Comparison of ENCODE assay signal across 25 mouse cellular contexts in the genomic region with DNA sequence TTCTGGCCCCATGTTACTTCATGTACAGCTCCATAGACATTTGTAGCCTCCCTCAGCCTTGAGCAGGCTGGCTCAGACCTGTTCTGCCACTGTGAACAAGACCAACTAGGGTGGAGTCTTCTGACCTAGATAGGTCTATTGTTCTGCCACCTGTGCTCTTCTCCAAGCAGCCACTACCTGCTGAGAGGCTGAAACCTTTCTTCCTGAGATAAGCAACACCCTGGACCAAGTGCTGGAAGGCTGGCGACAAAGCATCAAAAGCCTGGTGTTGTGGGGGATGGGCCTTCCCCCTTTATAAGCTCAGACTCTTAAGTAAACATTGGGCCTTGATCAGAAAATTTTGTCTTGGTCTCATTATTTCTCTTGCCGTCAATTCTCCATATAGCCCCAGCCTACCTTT.
DNase-seq lines count a peak whose midpoint lies in the region; ATAC-seq lines count a peak whose summit lies in the region.
"Had no signal": no experiment of that assay in that cellular context is flagged by ENCODE, and none has a peak within 500 bp of the region (broad histone marks: within the 10 kb centered on the region; RNA-seq: fewer than 3 reads in every experiment).

No protein-coding gene starts in this region.

- no peak for ATAC-seq in forebrain, embryonic 14.5 days
- ATAC-seq: forebrain, embryonic 15.5 days; forebrain, postnatal 0 days; Patski had no signal

- H3K9ac ChIP-seq in forebrain, embryonic 14.5 days (ENCODE audit: low read length), result no peak overlapping the region
- H3K9ac ChIP-seq: embryonic facial prominence, embryonic 13.5 days; embryonic facial prominence, embryonic 15.5 days; forebrain, embryonic 12.5 days; forebrain, embryonic 15.5 days; forebrain, postnatal 0 days had no signal

- no peak overlapping the region for H3K4me2 ChIP-seq in forebrain, embryonic 14.5 days (ENCODE audit: low read length)
- H3K4me2 ChIP-seq: embryonic facial prominence, embryonic 13.5 days; embryonic facial prominence, embryonic 15.5 days; forebrain, embryonic 12.5 days; forebrain, embryonic 15.5 days had no signal

- H3K4me3 ChIP-seq in forebrain, embryonic 14.5 days (ENCODE audit: low read depth, low read length), result no peak overlapping the region
- H3K4me3 ChIP-seq: embryonic facial prominence, embryonic 13.5 days; embryonic facial prominence, embryonic 15.5 days; erythroblast, embryonic 14.5 days; forebrain, embryonic 10.5 days; forebrain, embryonic 12.5 days; forebrain, embryonic 15.5 days had no signal

- no peak overlapping the region for H3K27ac ChIP-seq in forebrain, embryonic 14.5 days (ENCODE audit: low read depth, low read length)
- H3K27ac ChIP-seq: embryonic facial prominence, embryonic 13.5 days; embryonic facial prominence, embryonic 15.5 days; forebrain, embryonic 10.5 days; forebrain, embryonic 12.5 days; forebrain, embryonic 15.5 days had no signal

- H3K36me3 ChIP-seq in forebrain, embryonic 14.5 days (ENCODE audit: control insufficient read depth, insufficient read depth, low read length), result no peaks in the 10 kb centered on the region
- H3K36me3 ChIP-seq: embryonic facial prominence, embryonic 13.5 days; embryonic facial prominence, embryonic 15.5 days; forebrain, embryonic 10.5 days; forebrain, embryonic 12.5 days; forebrain, embryonic 15.5 days; G1E had no signal

- no peaks in the 10 kb centered on the region for H3K9me3 ChIP-seq in forebrain, embryonic 14.5 days (replicated peaks; ENCODE audit: control insufficient read depth, low read length)
- H3K9me3 ChIP-seq: embryonic facial prominence, embryonic 13.5 days; embryonic facial prominence, embryonic 15.5 days; forebrain, embryonic 10.5 days; forebrain, embryonic 12.5 days; forebrain, embryonic 15.5 days had no signal

- DNase-seq in ES-CJ7 (ENCODE audit: low read depth, low spot score) (peak; percentile 96), R1 (ENCODE audit: low read depth, low spot score) (peak; percentile 95), ZHBTc4 (ENCODE audit: low read depth, low spot score) (peak; percentile 95), liver (no peak)
- DNase-seq in thymus, adult 18-20 months, result no peak
- no peak for DNase-seq in forebrain, embryonic 14.5 days (ENCODE audit: low spot score)
- DNase-seq: adrenal gland, adult 2 months; adrenal gland, postnatal 10 days; adrenal gland, postnatal 25 days; cerebellum, adult 11 months; cerebellum, adult 18-20 months; cerebellum, adult 8-10 months; cerebellum, adult 9-11 months; cerebellum, postnatal 14 days; cerebellum, postnatal 36 days; embryo, embryonic 11 days; forebrain, postnatal 0 days had no signal

- H3K4me1 ChIP-seq in forebrain, embryonic 14.5 days (ENCODE audit: control insufficient read depth, insufficient read depth, low read length), result no peaks in the 10 kb centered on the region
- H3K4me1 ChIP-seq: embryonic facial prominence, embryonic 13.5 days; embryonic facial prominence, embryonic 15.5 days; forebrain, embryonic 10.5 days; forebrain, embryonic 12.5 days; forebrain, embryonic 15.5 days had no signal

- WGBS in forebrain, embryonic 14.5 days, result 83% methylated on average over 2 of the region's 2 CpGs

- H3K27me3 ChIP-seq in forebrain, embryonic 14.5 days (replicated peaks; ENCODE audit: control insufficient read depth, insufficient read depth, low read length), result no peaks in the 10 kb centered on the region
- H3K27me3 ChIP-seq: embryonic facial prominence, embryonic 13.5 days; embryonic facial prominence, embryonic 15.5 days; forebrain, embryonic 12.5 days; forebrain, embryonic 15.5 days; Patski had no signal

Comparison
In these comparisons a context has a peak if more than half of its experiments do, and no peak if none do; other contexts are left out.
1. DNase-seq: peak in ES-CJ7 (single experiment), R1 (single experiment) and ZHBTc4 (single experiment); none in thymus, adult 18-20 months (0 of 2), forebrain, embryonic 14.5 days (single experiment) and liver (single experiment).